In genomic region chr3:54761258-54761657, GRCm38 (mm10) we compare ENCODE assay signal across 19 mouse cellular contexts. TPM values are rescaled to one million over a fixed set of nuclear protein-coding genes. Genes with fewer than 3 reads are reported as not detected.
"Had no signal": no experiment of that assay in that cellular context is flagged by ENCODE, and none has a peak within 500 bp of the region (broad histone marks: within the 10 kb centered on the region; RNA-seq: fewer than 3 reads in every experiment).

No protein-coding gene starts in this region.

- H3K27ac ChIP-seq: intestine, embryonic 15.5 days; layer of hippocampus, adult 2 months; limb, embryonic 12.5 days; midbrain, embryonic 10.5 days; neural tube, embryonic 15.5 days had no signal

- H3K27me3 ChIP-seq: intestine, embryonic 15.5 days; neural tube, embryonic 15.5 days had no signal

- H3K4me2 ChIP-seq: intestine, embryonic 15.5 days; limb, embryonic 12.5 days; neural tube, embryonic 15.5 days had no signal

- H3K36me3 ChIP-seq: intestine, embryonic 15.5 days; limb, embryonic 12.5 days; midbrain, embryonic 10.5 days; neural tube, embryonic 15.5 days had no signal

- H3K4me3 ChIP-seq: intestine, embryonic 15.5 days; layer of hippocampus, adult 2 months; limb, embryonic 12.5 days; midbrain, embryonic 10.5 days; myocyte; neural tube, embryonic 15.5 days had no signal

- ATAC-seq: intestine, embryonic 15.5 days had no signal

- DNase-seq: kidney, adult 18-20 months; kidney, postnatal 10 days; kidney, postnatal 4 days; liver; midbrain, embryonic 14.5 days; right cerebral cortex, adult 18-20 months; right cerebral cortex, postnatal 25 days; thymus, postnatal 36 days had no signal

- H3K9me3 ChIP-seq: intestine, embryonic 15.5 days; limb, embryonic 12.5 days; midbrain, embryonic 10.5 days; neural tube, embryonic 15.5 days had no signal

- H3K9ac ChIP-seq: intestine, embryonic 15.5 days; limb, embryonic 12.5 days; neural tube, embryonic 15.5 days had no signal

RNA-seq across cellular contexts. Expression of gene Smad9, which starts 5.9 kb away (rescaled TPM):
- total RNA-seq: megakaryocyte, adult 5-6 weeks had no signal

RNA-seq across cellular contexts. Expression of gene Gm21958, which starts 47.1 kb away (rescaled TPM):
- total RNA-seq: layer of hippocampus, adult 2 months; layer of hippocampus, postnatal 10 days; left cerebral cortex, postnatal 36 days; megakaryocyte, adult 5-6 weeks had no signal
- polyA plus RNA-seq: intestine, embryonic 15.5 days; limb, embryonic 12.5 days; liver, embryonic 16.5 days; myocyte; small intestine, adult 2 months had no signal
